Mouse (Mus musculus) kidney, postnatal 10 days (tissue): ENCODE measurements around the gene Cracr2a.
"Not testable (repeated sequence)": the region's sequence is repeated elsewhere in the genome, so short reads cannot be mapped to it uniquely, and the experiment has no call there.

Source experiments
- DNase-seq: peaks from one replicate; pipeline ENCODE4 v3.0.0; 2021; ENCODE audit warnings: mixed read lengths

Gene Cracr2a

DNA sequence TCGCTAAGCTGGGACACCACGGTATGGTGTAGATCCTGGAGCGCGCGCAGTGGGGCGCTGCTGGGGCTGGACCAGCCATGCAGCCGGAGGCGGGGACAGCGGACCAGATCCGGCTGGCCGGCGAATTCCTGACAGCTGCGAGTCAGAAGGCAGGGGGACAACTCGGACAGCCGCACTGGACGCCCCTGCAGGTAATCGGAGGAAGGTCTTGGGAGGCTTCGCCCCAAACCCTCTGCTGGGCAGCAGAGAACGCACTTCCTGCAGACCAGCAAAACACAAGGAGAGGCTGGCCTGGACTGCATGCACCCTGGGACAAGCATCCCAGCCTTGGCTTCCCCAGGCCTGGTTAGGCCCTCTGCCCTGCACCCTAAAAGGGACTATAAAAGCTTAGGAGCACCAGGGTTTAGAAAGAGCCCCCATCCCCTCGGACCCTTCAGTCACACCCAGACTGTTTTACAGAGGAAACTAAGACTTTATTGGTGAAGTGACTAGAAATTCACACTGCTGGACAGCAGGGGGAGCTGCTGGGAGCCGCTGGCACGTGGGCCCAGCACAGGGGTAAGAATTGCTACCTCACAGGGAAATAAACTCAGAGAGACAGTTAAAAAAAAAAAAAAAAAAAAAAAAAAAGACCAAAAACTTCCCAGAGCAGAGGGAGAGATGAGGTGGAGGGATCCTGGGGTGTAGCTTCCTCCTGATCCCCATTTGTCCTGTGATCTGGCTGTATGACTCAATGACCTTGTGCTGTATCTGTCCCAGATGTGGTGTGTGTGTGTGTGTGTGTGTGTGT, at the start of gene Cracr2a:
Cracr2a (plus strand) TSS at position 108 of the 790 bp plus-strand sequence.
- peak; percentile 92 for DNase-seq

DNA sequence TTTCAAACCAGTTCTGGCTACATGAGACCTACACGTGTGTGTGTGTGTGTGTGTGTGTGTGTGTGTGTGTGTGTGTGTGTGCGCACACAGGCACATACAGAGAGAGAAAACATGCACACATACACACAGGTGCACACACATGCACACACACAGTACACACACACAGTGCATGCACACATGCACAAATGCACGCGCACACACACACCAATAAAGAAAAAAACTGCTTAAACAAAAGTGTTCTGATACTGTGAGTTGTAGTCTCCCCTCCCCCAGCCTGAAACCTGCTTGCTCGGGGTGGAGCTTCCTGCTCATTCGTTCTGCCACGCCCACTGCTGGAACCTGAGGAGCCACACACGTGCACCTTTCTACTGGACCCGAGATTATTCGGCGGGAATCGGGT, 47.4 kb upstream of the Cracr2a start:
- DNase-seq, result not testable (repeated sequence)

DNA sequence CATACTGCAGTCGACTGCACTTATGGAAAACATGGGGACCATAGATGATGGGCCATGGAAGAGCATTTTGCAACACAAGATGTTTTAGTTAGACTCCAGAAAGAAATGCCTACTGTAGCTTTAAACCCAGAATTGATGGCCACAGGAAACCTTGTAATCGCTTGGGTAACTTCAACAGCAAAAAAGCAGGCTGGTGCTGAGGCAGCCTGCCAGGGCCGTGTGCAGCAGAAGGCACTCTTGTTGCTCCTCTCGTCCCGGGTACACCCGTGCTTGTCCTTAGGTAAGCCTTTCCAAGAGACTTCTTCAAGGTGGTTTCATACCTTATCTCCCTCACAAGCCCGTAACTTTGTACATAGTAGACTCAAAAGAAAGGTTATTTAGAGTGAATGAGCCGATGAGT, 40.0 kb upstream of the Cracr2a start:
- no peak for DNase-seq

DNA sequence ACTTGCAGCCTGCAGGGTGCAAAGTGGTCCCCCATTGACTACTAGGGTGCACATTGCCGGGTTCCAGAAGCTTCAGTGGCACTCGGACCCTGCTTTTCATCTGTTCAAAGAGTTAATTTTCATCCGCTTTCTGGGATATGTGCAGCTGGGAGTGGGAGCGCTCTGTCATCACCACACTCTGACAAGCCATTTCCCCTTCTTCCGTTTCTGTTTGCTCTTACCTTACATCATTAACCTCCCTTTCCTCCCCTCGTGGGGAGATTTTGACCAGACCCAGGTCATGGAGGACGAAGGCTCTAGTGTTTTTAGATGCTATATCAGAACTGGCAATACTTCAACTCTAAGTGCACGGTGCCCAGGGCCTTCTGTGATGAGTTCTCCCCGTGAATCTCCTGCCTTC, 38.8 kb upstream of the Cracr2a start:
- DNase-seq, result no peak

DNA sequence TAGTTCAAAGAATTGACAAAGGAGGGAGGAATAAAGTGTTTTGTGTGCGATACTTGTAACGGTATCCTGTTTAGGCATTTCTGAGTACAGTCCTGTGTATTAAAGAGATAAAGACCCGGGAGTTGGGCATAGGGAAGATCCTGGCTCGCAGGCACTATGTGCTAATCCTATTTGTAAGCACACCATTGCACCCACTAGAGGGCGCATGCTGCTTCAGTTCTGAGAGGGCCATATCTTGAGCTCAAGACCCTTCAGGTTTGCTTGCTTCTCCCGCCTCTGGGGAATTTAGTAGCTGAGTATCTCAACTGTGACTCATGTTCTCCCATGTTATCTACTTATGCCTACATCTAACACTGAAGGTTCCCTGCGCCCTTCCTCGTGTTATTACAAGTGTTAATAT, 36.7 kb upstream of the Cracr2a start:
- DNase-seq, result peak; percentile 84

DNA sequence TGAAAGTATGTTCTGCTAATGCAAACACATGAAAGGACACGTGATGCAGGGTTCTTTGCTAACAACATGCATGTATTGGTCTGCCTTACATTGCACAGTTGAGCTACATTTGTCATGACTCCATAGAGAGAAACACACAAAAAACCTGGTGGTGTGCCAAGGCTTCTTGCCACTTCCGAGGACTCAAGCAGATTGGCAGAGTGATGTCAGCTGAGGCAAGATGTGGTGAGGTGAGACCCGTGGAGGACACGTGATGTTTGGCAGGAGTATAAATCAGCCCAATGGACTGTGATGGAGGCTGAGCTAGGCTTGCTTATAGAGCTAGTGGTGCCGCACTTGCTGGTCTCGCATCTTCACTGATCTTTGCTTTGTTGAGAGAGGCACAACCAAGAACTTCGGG, 32.5 kb upstream of the Cracr2a start:
- no peak for DNase-seq

DNA sequence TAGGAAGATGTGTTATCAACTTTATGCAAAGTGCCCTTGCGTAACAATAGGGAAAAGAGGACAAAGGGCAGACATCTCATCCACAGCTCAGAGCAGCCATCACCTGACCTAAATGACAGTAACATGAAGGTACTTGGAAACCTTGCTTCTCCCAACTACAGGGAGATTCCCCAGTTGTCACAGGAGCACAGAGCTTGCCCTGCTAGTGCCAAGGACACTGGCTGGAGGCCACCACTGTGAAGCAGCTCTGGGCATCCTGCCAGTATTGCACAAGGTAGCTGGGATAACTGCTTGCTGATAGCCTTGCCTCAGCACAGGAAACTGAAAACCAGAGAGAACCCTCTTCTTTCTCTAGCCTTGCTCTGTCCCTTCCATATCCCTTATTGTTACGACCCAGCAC, 31.7 kb upstream of the Cracr2a start:
- DNase-seq, result peak; percentile 84

DNA sequence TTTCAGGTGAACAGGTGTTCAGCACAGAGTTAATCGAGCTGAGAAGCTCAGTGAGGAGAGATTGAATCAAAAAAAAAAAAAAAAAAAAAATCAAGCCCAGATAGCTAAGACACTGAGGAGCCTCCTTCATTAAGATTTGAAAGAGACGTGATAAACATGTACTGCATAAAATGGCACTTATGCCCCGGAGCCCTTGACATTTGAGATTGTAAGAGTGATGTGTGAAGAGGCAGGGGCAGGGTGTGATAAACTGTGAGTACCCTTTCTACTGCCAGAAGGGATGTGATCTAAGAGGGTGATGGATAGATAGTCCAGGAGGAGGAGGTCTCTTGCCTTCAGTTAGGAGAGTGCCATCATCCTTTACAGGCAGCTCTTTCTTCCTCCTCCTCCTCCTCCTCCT, 30.9 kb upstream of the Cracr2a start:
- DNase-seq, result no peak

DNA sequence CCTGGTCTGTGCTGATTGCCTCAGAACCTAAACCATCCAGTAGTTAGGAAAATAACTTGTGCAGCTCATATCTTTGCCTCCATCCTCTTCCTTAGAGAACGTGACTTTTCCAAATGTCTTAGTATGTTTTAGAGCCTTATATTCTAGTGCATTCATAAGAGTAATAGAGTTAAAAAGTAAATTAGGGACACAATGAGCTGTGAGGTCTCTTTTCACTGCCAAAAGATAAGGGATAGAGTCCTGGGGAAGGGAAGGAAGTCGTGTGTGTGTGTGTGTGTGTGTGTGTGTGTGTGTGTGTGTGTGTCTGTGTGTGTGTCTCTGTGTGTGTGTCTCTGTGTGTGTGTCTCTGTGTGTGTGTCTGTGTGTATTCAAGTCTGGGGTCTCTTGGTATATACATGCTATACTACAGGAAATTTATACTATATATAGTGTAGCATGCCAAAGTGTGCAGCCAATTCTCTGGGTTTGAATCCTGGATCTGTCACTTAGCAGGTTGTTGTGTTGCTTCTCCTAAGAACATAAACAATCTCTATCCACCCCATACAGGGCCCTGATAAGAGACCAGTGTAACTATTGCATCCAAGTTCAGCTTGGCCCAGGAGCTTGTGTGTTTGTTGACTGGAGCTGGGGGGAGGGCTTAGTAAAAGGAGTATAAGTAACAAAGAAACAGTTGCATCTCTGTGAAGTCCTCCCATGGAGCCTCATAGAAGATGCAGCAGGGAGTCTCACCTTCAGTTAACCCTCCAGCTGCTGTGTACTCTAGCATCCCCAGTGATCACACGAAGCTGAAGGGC, 29.5 kb upstream of the Cracr2a start:
- DNase-seq, result no peak

DNA sequence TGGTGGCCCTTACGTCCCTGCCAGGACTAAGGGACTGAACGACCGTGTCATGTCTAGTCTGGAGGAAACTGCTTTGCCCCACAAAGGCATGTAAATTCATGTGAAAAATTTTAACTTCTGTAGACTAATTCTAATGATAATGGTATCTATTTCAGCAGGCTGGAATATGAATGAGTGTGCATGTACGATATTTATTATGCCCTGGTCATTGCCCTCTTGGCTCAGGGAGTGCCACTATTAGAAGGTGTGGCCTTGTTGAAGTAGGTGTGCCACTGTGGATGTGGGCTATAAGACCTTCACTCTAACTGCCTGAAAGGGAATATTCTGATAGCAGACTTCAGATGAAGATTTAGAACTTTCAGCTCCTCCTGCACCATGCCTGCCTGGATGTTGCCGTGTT, 28.8 kb upstream of the Cracr2a start:
- DNase-seq, result no peak

DNA sequence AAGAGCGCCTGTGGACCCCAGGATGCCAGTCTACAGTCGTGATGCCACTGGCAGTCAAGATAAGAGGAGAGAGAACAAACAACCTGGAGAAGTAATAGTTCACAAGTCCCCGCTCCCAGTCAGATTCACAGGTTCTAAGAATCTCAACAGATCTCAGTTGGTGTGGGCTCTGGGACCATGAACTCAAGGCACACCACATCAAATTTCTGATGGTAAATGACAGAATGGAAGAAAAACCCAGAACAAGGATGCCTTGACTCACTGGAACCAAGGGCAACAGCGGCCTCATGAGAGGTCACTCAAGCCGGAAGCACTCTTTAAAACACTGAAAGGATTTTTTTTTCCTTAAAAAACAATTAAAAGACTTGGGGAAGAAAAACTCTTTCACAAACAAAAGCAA, 27.4 kb upstream of the Cracr2a start:
- no peak for DNase-seq

DNA sequence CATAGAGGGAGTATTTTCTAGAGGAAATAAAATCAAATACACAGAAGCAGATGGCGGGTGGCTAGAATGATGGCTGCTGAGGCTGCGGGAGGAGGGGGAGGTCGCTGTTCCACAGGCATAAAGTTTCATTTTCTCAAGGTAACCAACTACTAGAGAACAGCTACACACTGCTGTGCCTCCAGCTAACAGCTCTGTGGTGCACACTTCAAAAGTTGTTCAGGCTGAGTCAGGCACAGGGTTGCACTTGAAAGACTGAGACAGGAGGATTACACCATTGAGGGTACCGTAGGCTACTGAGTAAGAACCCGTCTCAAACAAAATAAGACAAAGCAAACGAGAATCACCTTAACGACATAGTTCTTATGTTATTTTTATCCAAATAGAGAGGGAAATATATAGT, 24.1 kb upstream of the Cracr2a start:
- DNase-seq, result no peak

DNA sequence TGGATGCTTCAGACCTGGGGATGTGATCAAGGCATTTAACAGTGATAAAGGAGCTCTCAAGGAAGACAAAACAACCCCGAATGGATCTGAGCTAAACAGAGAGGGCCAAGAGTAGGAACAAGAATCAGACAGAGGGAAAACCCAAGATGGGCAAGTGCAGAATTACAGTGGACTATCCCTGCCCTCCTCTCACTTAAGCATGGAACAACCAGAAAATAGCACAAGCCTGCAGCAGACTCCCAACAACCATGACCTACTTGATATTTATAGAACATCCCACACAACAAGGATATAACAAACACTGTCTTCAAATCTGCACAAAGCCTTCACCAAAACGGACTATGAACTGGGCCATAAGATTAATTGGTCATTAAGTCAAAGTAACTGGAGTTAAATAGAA, 23.0 kb upstream of the Cracr2a start:
- no peak for DNase-seq

DNA sequence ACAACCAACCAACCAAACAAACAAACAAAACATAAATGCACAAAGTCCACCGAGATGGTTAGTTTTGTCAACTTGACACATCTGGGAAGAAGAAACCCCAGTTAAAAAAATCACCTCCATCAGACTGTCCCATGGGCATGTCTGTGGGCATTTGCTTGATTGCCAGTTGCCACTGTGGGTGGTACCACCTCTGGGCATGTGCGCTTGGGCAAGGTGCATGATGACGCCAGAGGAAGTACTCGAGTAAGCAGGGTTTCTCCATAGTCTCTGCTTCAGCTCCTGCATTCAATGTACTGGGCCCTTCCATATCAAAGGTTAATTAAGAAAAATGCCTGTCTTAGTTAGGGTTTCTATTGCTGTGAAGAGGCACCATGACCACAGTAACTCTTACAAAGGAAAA, 21.9 kb upstream of the Cracr2a start:
- DNase-seq, result no peak

DNA sequence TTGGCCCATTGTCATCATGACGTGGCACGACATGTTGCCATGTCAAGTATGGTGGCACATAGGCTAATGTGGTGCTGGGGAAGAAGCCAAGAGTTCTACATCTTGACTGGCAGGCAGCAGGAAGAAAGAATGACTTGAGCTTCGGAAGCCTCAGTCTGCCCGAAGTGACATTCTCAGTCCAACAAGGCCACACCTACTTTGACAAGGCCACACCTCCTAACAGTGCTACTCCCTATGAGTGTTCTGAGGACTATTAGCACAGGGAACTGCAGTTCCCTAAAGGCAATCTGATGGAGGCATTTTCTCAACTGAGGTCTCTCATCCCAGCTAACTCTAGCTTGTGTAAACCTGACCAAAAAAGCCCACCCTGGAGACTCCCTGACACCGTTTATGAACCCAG, 21.5 kb upstream of the Cracr2a start:
- DNase-seq, result no peak

DNA sequence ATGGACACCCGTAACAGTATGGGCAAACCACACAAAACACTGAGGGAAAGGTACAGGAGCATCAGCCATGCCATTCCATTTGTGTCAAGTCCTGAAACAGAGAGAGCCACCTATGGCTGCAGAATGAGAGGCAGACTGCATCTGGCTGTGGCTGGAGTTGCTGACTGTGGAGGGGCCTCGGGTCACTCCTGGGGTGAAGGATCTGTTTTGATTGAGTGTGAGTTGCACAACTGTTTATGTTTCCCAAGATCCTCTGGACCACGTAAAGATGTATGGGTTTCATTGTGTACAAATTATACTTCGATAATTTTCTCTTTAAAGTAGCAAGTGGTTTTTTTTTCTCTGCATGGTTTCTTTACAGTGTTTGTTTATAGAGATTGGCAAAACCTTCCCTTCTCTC, 20.6 kb upstream of the Cracr2a start:
- DNase-seq, result no peak

DNA sequence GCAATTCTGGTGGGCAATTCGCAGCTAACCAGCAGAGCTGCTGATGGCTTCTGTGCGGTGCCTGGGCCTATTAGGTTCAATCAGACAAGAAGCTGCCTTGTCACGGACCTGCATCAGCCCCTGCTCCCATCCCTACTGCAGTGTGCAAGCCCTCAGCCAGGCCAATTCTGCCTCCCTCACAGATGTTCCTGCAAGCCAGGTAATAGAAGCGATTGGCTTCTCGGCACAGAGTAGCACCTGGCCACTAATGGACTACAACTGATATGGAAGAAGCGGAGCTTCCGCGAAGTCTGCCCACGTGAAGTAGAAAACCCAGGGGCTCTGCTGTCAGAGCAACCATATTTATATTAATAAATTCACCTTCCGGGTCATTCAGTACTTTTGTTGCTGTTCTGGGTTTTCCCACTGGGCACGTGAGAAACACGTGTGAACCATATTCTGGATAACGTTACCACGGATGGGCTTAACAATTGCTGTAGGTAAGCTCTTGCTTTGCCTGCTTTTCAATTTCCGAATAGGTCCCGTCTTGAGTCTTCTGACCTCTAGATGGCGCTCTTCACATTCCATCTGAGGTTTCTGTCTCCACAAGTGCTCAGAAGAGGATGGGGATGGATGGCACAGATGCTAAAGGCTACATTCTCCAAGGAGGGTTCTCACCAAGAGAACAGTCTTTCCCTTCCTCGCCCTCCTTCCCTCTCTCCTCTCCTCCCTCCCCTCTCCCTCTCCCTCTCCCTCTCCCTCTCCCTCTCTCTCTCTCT, 19.3 kb upstream of the Cracr2a start:
- DNase-seq, result peak; percentile 70

DNA sequence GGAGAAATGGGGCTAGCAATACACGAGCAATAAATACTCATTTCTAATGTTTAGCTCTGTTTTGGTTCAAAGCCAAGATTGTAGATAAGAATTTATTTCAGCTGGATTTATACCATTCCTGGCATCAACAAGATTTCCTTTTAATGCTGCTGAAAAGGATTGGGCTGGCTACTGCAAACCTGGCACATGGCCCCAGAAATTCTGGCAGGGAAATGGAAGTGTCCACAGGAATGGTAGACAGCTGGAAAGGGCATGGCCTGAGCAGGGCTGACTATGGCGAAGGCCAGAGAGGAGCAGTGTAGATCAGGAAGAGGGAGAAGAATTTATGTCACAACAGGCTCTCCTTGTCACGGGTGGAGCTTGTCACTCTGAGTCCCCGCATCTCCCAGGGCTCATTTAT, 14.5 kb upstream of the Cracr2a start:
- DNase-seq, result peak; percentile 92

DNA sequence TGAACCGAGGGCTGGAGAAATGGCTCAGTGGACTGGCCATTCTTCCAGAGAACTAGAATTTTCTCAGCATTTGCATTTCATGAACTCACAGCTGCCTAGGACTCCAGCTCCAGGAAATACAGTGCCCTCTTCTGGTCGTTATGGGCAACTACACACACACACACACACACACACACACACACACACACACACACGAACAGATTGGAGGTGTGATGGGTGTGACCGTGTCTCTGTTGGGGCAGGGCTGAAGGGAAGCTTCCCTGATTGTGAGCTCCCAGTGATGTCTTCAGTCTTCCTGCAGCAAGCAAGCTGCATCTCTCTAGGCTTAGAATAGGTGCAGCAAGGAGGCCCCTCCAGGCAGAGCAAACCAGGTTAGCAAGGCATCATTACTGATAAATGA, 8.2 kb upstream of the Cracr2a start:
- no peak for DNase-seq

DNA sequence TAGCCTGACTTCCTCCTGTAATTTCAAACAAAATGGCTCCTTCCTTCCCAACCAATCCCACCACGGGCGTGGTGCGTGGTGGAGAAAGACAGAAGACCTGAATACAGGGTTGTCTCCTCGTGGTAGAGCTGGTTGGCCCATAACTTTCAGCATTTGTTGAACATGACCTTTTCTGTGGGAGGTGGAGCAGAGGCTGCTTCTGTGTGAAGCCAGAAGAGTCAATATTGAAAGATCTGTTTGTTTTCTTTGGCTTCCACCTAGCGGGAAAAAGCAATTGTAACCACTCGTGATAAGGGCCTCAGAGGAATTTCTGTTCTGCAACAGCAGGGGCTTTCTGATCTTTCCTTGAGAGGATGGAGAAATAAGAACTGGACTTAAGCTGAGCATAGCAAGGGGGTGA, 5.6 kb upstream of the Cracr2a start:
- DNase-seq, result no peak

DNA sequence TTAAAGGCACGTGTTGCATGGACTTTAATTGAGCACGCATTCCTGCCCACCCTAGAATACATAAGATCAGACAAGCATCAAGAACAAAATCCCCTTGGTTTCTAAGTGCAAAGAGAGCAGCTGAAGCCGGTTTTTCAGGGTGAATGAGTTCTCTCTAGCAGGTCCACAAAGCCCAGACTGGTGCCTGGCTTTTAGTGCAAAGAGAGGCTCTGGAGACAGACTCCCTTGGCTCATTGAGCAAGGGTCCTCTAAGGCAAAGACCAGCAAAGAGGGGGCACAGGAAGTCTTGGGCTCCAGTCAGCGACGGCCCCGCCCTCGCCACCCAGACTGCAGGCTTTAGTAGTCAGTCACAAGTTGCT, 287 bp upstream of the Cracr2a start:
- no peak for DNase-seq

DNA sequence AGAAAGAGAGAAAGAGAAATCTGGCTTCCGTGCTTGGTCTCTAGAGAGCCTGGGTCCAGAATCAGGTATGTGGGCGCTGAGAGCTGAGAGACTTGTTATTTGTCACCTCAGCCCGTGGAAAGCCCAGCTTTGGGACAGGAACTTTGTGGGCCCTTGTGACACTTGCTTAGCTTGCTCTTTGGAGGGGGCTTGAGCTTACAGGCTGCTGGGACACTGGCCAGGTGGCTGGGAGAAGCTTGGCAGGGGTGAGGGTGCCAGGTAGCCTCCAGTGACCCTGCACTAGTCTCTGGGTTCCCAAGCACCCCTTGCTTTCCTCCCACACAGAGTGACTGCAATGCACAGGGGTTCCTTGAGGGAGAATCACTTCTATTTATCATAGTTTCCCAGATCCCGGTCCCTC, 2.4 kb downstream of the Cracr2a start:
- DNase-seq, result no peak

DNA sequence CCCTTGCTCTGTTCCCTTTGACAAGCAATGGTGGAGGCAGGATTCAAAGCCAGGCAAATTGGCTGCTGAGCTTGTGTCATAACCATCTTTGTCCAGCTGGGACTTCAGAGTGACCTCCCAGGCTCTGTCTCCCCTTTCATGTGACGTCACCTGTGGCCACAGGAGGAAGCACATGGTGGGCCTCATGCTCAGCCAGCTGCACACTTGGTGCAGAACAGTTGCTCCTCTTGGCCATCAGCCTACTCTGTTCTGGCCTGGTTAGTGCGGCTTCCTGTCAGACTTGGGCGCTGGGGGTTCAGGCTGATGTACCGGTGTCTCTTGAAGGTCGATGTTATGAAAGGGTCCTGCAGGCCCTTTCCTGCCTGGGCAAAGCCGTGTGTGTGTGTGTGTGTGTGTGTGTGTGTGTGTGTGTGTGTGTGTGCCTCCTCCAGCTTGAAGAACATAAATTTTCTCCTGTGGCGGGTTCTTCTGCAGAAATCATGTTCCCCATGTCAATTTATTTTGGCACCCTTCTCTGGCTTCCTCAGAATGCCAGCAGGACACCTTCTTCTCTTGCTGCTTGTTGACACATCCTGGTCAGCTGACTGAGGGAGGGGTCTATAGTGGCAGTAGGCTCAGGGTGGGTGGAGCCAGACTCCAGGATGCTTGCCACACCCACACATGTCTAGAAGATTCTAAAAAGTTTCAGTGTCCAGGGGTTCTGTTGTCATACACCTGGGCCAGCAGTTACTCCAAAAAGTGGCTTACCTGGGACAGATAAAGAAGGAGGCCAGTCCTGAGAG, 5.0 kb downstream of the Cracr2a start:
- DNase-seq, result peak; percentile 61
